Mouse (Mus musculus): ENCODE measurements at regions not wholly inside any gene's neighbourhood (a gene's known extent, or its start where the extent isn't known, plus 50 kb on each side); places are given as distances from the start of the nearest gene placed in this dataset.

- no peak for TF ChIP-seq POLR2A (IDR thresholded peaks at IDR 0.05; ENCODE audit: low read depth, low read length)
- TF ChIP-seq CTCF (IDR thresholded peaks at IDR 0.05; ENCODE audit: borderline replicate concordance, insufficient read depth, low read length), result no peak
Observed at GRCm38 (mm10) chr11:21422281-21422878, 51.4 kb upstream of the Ugp2 start.

Data from embryonic fibroblast, embryonic 13.5 days (primary cell).